Mouse (Mus musculus) hindbrain, postnatal 0 days (tissue): ENCODE data around the gene Marco. TPM values are rescaled to one million over a fixed set of nuclear protein-coding genes. Genes with fewer than 3 reads are reported as not detected.
A peak's percentile ranks its signal among the peaks of the same experiment; 100 is the strongest.

ENCODE experiments used
- ATAC-seq: fragments of 200-750 bp; cut with Nextera tagmentation; 2 replicates; pipeline ENCODE4 v1.8.0; 2017; ENCODE audit warnings: mild to moderate bottlenecking, moderate TSS enrichment, moderate library complexity
- DNase-seq: peaks from one replicate; pipeline ENCODE4 v3.0.0-alpha.2; 2015; ENCODE audit warnings: low spot score
- H3K27ac ChIP-seq: fragments of 300-500 bp; sonication (generic); 2 replicates; pipeline ENCODE4 v1.5.1; 2014; ENCODE audit warnings: mild to moderate bottlenecking
- H3K27me3 ChIP-seq: fragments of 300-500 bp; sonication (generic); 2 replicates; pipeline ENCODE4 v1.6.1; 2014; ENCODE audit warnings: low read length, mixed read lengths; ENCODE audit not compliant: insufficient read depth
- H3K36me3 ChIP-seq: fragments of 300-500 bp; sonication (generic); 2 replicates; pipeline ENCODE4 v1.6.1; 2014; ENCODE audit warnings: low read length, mixed read lengths; ENCODE audit not compliant: insufficient read depth
- H3K4me1 ChIP-seq: fragments of 300-500 bp; sonication (generic); 2 replicates; pipeline ENCODE4 v1.6.1; 2014; ENCODE audit warnings: antibody characterized with exemption, low read length, mixed read lengths; ENCODE audit not compliant: insufficient read depth
- H3K4me2 ChIP-seq: fragments of 300-500 bp; sonication (generic); 2 replicates; pipeline ENCODE4 v1.6.1; 2014; ENCODE audit warnings: low read depth, mild to moderate bottlenecking, low read length, moderate library complexity, mixed read lengths
- H3K4me3 ChIP-seq: fragments of 300-500 bp; sonication (generic); 2 replicates; pipeline ENCODE4 v1.5.1; 2014; ENCODE audit warnings: low read length
- H3K9ac ChIP-seq: fragments of 300-500 bp; sonication (generic); replicated peaks from 2 replicates; pipeline ENCODE4 v1.6.1; 2014; ENCODE audit warnings: mild to moderate bottlenecking, low read length, moderate library complexity, mixed read lengths
- H3K9me3 ChIP-seq: fragments of 300-500 bp; sonication (generic); 2 replicates; pipeline ENCODE4 v1.6.1; 2016; ENCODE audit warnings: low read length, mixed read lengths
- CTCF ChIP-seq: IDR thresholded peaks from 2 replicates; pipeline ENCODE4 v1.5.1; 2016; ENCODE audit warnings: antibody characterized with exemption, control low read depth, low read depth
- WGBS: fragments of 180-500 bp; shearing (Covaris S2); extraction: QIAGEN DNeasy Blood & Tissue Kit; methylation state at CpG from one replicate; pipeline ENCODE4 v1.1.7; 2014; 5-methylcytosine and 5-hydroxymethylcytosine counted together
- polyA plus RNA-seq: library from polyadenylated mRNA; unstranded; fragments of >200 nt; fragmentation: Nextera tagmentation; extraction: Ambion mirVana; gene quantifications from 2 replicates; pipeline ENCODE4 v1.2.1, GENCODE M21; 2015
- total RNA-seq: library from RNA; depleted of rRNA; stranded (reverse); fragments of >200 nt; gene quantifications from 2 replicates; pipeline ENCODE4 v1.2.3, GENCODE M21; 2014

The Marco gene
- total and polyA plus RNA-seq, 2 experiments from 2014 or later = 0.15 TPM; not detected in 1

DNA sequence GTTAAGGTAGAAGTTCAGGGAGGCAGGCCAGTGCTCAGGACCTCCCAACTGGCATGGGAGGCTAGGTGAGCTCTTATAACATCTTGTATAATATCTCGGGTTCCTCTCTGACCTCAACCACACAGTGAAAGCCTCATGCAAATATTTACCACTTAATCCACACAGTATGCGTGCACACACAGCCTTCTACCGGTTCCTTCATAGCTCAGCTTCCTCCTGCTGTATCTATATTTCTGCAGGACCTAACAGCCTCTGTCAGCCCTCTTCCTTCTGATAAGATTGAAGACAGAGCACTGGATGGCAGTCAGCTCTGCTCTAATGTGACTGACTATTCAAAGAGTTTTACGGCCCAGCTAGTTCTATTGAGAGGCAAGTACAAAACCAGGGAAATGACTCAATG is 30.0 kb downstream of the Marco start:
- Histone ChIP-seq H3K4me2 (no peak overlapping the region), H3K36me3 (no peaks in the 10 kb centered on the region), H3K9me3 (no peaks in the 10 kb centered on the region), H3K27ac (no peak overlapping the region), H3K4me1 (no peaks in the 10 kb centered on the region), H3K9ac (no peak overlapping the region), H3K4me3 (no peak overlapping the region), H3K27me3 (no peaks in the 10 kb centered on the region)
- no peak for ATAC-seq
- 83% methylated on average over 4 of the region's 4 CpGs for WGBS
- TF ChIP-seq CTCF = no peak
- DNase-seq = no peak

DNA sequence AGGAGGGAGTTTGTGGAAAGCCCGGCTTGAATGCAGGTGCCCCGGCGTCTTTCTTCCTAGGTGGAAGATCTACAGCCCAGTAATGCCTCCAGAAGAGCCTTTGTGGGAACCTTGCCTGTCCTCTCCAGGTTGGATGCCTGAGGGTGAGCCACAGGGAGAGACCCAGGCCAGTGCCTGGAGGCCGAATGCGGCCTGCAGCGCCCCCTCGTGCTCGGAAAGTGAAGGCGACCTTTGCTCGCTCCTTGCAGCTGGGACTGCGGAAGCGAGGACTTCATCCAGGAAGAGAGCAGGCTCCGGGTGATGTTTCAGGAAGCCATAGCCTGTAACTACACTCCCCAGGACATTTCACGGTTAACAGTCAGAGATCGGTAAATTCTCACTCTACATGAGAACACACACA is 35.9 kb downstream of the Marco start:
- Histone ChIP-seq H3K36me3 (no peaks in the 10 kb centered on the region), H3K9ac (no peak overlapping the region), H3K9me3 (no peaks in the 10 kb centered on the region), H3K4me2 (no peak overlapping the region), H3K27me3 (no peaks in the 10 kb centered on the region), H3K4me3 (no peak overlapping the region), H3K4me1 (no peaks in the 10 kb centered on the region), H3K27ac (no peak overlapping the region)
- ATAC-seq (peak; percentile 80; the same call in 1 of the 2 replicates), DNase-seq (peak; percentile 72)
- TF ChIP-seq CTCF = peak; percentile 81
- 15% methylated on average over 15 of the region's 15 CpGs for WGBS

DNA sequence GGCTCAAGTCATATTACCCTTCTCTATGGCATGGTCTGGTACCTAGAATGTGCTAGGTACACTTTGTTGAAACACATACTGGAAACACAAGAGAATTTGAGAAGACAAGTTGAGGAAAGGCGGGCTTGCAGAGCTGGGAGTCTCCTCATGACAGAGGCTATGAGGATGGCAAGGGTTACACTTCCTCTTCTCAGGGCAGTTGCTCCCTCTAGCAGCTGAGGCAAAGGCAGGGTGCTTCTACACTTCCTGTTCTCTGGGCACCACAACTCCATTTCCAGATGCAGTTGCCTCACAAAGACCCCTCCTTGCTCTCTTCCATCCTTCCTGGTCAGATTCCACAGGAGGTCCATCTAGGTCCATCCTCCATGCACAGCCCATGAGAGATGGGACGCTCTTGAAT is 37.5 kb downstream of the Marco start:
- no peak for ATAC-seq

DNA sequence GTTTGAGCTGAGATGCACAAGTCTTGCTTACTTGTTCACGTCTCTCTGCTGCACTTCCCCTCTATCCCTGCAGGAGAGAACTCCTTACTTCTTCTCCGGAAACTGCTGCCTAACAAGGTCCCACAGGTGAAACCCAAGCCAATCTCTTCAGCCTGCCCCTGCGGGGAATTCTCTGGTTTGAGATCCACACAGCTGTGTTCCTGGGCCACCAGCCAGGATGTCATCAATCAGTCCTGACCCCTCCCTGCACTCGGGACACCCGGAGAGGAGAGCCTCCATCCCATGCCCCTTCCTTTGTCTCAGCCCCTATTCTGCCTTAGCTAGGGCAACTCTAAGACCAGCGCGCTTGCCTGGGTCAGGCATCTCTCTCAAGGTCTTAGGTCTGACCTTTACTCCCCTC is 38.1 kb downstream of the Marco start:
- Histone ChIP-seq H3K27ac (no peak overlapping the region), H3K9me3 (no peaks in the 10 kb centered on the region), H3K4me1 (no peaks in the 10 kb centered on the region), H3K36me3 (no peaks in the 10 kb centered on the region), H3K4me3 (no peak overlapping the region), H3K4me2 (no peak overlapping the region), H3K27me3 (no peaks in the 10 kb centered on the region), H3K9ac (no peak overlapping the region)
- no peak for ATAC-seq
- 7% methylated on average over 7 of the region's 7 CpGs for WGBS
- peak; percentile 3 for DNase-seq
- TF ChIP-seq CTCF = peak; percentile 12; the same call in 1 of the 2 replicates

More for the DNA sequence above, 37.5 kb downstream of the Marco start:
- Histone ChIP-seq H3K9ac (no peak overlapping the region), H3K27me3 (no peaks in the 10 kb centered on the region), H3K4me1 (no peaks in the 10 kb centered on the region), H3K4me2 (no peak overlapping the region), H3K27ac (no peak overlapping the region), H3K9me3 (no peaks in the 10 kb centered on the region), H3K4me3 (no peak overlapping the region), H3K36me3 (no peaks in the 10 kb centered on the region)
- TF ChIP-seq CTCF = no peak
- DNase-seq = no peak
- 92% methylated on average over 2 of the region's 2 CpGs for WGBS

- DNase-seq (no peak), ATAC-seq (no peak)
- TF ChIP-seq CTCF = no peak
- H3K4me2 ChIP-seq = no peak overlapping the region
- H3K4me1 ChIP-seq = no peaks in the 10 kb centered on the region
- H3K36me3 ChIP-seq = no peaks in the 10 kb centered on the region
- H3K27me3 ChIP-seq = no peaks in the 10 kb centered on the region
- H3K4me3 ChIP-seq = no peak overlapping the region
- no peak overlapping the region for H3K27ac ChIP-seq
- WGBS = 34% methylated on average over 6 of the region's 6 CpGs
- no peaks in the 10 kb centered on the region for H3K9me3 ChIP-seq
- H3K9ac ChIP-seq = no peak overlapping the region
Measured at GRCm38 (mm10) chr1:120459032-120459431, 45.8 kb downstream of the Marco start.

DNA sequence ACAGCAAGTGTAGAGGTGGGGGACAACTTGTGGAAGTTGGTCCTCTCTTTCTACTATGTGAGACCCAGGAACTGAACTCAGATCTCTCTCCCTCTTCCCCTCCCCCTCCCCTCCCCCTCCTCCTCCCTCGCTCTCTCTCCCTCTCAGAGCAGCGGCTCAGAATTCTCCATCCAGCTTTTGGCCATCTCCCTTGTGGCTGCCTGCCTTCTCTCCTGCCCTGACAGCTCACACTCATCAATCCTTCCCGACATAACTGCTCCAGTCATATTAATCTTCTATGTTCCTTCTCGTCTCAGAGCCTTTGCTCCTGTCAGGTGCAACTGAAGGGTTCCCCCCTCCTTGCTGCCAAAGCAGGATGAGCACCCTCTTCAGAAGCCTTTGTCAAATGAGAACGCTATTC is 46.3 kb downstream of the Marco start:
- Histone ChIP-seq H3K9ac (no peak overlapping the region), H3K9me3 (no peaks in the 10 kb centered on the region), H3K27ac (no peak overlapping the region), H3K4me1 (no peaks in the 10 kb centered on the region), H3K27me3 (no peaks in the 10 kb centered on the region), H3K4me2 (no peak overlapping the region), H3K36me3 (no peaks in the 10 kb centered on the region), H3K4me3 (no peak overlapping the region)
- 17% methylated on average over 4 of the region's 5 CpGs for WGBS
- ATAC-seq (no peak), DNase-seq (peak; percentile 6)
- TF ChIP-seq CTCF = no peak

DNA sequence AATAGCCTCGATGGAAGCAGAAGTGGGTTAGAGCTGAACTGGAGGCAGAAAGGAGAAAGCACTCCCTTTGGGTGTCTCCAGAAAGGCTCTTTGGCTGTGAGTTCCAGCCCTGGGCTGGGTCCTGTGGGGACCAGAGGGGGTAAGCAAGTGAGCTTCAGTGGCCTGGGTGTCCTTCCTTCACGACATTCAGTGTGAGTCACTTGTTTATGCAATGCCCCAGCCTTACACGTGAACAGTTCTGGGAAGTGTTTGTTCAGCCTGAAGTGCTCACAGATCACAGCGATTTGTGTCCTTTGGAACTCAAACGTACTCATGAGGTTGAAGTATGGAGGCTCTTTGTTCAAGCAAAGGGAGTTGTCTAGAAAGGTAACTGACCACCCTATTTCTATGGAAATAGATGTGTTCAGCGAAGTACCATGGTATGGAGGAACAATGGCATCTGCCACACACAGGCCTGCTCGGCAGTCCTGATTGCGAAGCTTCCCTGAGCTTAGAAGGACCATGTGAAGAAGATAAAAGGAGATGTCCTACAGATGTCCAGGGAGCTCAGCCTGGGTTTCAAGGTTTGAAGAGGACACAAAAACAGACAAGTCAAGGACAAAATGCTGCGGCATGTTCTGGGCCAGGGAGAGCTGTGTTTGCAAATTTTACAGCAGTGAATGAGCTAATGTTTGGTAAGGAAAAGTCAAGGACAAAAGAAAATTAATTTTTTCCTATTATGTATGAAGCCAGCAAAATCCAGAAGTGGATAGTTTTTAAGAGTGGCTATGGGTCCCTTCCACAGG is 53.1 kb downstream of the Marco start:
- H3K27me3 ChIP-seq = no peaks in the 10 kb centered on the region
- H3K9ac ChIP-seq = no peak overlapping the region
- H3K4me3 ChIP-seq = no peak overlapping the region
- TF ChIP-seq CTCF = no peak
- ATAC-seq = no peak
- no peak for DNase-seq
- no peaks in the 10 kb centered on the region for H3K9me3 ChIP-seq
- WGBS = 83% methylated on average over 9 of the region's 9 CpGs
- no peak overlapping the region for H3K27ac ChIP-seq
- H3K36me3 ChIP-seq = no peaks in the 10 kb centered on the region
- H3K4me1 ChIP-seq = no peaks in the 10 kb centered on the region
- no peak overlapping the region for H3K4me2 ChIP-seq
